Mouse (Mus musculus): ENCODE results near the gene Ubn1. TPM values are rescaled to one million over a fixed set of nuclear protein-coding genes. Genes with fewer than 3 reads are reported as not detected.

The Ubn1 gene
- 10 to 100 TPM; 42.9 to 45.0 TPM for total RNA-seq (2021)

DNA sequence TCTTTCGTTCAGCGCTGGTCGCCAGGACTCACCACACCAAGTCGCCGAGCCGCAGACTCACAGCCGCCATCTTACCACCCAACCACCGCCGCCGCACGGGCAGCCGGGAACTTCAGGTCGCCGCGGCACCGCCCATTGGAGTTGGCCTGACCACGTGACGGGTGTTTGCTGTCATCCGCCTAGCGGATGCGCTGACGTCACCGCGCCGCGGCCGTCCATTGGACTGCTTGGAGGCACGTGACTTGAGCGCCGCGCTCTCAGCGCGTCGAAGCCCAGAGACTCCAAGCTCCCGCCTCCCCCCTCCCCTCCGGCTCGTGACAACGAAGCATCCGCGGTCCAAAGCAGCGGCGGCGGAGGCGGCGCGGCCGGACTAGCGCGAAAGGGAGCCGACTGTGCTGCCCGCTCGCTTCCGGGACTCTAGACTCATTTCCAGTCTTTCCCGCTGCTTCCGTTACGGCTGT lies at the start of gene Ubn1, which contains the start of gene Glyr1:
TSS of gene Ubn1 (plus strand) at position 284 of the 461 bp plus-strand sequence.
TSS of gene Glyr1 (minus strand) at position 90 of the 461 bp plus-strand sequence.
- DNase-seq: peak; percentile 98 to 99

DNA sequence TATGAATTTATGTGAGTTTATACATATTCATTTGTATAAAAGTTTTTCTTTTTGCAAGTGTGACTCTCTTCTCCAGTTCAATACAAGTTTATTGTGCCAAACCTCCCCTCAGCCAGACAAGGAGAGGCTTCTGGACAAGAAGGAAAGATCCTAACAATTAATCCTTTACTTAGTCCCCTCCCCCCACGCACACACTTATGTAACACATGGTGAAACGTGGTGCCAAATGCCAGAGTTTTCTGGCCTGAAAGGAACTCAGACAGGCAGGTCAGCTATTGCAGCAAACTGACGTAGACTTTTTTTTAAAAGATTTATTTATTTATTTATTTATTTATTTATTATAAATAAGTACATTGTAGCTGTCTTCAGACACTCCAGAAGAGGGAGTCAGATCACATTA lies 49.2 kb upstream of the Ubn1 start:
- DNase-seq: no peak

DNA sequence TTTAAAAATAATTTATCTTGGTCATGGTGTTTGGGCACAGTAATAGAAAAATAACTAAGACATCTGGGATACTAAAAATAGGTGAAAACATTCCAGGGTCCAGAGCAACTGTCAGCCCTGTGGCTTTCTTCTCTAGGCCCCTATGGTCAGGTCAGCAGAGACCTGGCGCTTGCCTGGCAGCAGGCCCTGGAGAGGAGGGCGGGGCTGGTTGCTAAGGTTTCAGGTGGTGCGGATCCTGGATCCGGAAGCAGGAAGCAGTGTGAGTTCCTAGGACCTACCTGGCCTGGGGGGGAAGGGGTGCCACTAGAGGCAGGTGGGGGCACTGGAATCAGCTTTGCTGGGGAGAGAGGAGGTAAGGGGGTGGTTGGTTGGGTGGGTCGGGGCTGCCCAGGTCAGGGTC lies 42.8 kb upstream of the Ubn1 start, which contains the start of gene Smim22:
TSS of gene Smim22 (plus strand) at position 222 of the 400 bp plus-strand sequence.
- no peak for DNase-seq

DNA sequence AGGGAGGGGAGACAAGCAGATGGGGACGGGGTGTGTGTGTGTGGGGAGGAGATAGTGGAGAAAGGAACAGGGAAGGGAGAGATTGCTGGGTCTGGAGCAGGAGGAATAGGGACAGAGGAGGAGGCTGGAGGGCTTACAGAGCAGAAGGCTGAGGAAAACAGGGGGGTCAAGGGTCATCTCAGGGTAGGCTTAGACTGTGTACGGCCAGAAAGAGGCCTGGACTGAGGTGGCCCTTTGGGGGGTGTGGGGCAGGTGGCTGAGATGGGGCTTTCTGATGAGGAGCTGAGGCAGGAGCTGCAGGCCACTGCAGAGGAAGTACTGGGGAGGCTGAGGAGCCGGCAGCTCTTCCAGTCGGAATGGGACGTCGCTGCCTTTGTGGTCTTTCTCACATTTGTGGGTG lies 42.4 kb upstream of the Ubn1 start:
- no peak for DNase-seq

DNA sequence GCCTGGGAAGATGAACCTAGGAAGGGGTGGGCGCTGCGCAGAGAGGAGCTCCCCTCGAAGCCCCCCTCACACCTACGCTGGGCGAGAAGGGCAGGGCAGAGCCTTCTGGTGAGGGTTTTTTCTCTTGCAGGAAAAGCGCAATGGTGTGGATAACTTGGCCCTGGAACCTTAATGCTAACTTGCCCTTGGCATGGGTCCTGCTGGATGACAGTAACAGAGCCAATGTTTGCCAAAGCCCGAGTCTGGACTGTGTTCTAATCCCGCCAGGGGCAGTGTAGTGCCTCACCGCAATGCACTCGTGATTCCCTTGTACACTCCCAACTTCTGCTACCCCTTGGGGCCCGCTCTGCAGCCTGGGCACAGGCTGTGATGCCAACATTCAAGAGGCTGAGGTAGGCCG lies 41.8 kb upstream of the Ubn1 start:
- no peak for DNase-seq

DNA sequence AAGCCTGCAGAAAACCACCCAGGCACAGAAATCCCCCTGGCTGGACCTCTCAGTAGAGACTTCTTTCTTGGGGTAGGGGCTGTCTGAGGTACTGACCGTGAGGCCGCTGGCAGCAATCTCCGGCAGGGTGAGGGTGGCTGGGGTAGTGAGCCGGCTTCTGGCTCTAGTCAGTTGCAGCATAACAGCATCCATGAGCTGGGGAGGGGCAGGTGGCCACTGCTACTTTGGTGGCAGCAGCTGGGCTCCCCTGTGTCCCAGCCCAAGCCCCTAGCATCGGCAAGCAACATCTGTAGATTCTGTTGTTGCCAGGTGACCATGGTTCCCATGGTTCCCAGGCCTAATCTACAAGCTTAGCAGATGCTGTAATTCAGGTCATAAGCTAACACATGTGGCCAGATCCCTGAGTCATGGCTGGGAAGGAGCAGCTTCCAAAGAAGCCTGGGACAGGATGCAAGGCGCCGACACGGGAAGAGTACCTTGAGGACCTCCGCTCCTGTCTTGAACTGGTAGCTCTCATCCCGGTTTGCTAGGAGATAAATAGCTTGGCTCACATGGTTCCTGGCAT lies 39.4 kb upstream of the Ubn1 start:
- DNase-seq: no peak

DNA sequence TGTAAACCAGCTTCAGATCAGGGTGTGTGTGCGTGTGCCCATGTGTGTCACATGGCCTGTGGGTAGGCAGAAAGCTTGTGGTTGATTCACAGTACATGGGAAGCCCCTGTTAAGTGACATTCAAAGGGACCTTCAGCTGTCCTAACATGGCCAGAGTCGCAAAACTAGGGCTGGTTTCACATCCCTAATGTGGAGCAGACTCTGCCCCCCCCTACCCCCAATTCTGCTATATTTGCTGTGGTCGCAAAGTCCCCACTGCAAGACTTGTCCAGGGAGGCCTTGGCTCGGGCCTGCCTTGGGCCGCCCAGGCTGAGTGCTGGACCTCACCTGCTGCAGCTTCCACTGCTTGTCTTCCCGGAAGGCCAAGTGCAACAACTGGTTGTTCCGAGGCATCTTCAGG lies 38.6 kb upstream of the Ubn1 start:
- DNase-seq: no peak

DNA sequence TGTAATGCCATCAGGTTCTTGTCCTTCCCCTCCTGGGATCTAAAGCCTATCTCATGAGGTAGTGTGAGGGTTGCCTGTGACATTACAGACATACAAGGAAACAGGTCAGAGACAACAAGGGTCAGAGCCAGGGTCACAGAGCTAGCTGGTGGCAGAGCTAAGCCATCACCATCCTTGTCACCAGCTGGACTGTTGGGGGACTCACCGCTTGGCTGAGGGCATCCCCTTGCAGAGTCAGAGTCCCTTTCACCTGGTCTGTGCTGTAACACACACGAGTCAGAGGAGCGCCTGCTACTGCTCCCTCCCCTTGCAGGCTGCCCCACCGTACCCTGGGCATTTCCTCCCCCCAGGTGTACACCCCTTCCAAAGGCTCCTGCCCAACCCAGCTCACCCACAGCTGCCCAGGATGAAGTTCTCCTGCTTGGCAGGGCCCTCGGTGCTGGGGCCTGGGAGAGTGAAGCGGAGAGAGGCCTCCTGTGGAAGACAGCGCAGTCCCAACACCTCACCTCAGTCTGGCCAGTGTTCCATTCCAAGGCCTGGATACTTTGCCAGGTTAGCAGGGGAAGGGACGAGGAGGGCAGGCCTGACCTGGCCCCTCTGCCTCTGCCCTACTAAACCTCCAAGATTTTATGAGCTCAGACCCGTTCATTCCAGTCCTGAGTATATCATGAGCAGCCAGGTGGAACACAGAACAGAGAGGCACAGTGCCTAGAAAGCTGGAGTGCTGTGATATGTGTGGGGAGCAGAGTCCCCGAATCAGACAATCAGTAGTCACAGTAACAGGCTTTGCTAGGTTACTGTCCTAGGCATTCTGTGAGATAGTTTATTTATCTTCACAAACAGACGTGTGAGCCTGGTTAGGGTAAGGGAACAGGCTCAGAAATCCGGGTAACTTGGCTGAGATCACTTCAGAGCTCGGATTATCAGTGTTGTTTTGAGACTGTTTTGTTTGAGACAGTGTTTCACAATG lies 37.5 kb upstream of the Ubn1 start:
- DNase-seq: no peak

DNA sequence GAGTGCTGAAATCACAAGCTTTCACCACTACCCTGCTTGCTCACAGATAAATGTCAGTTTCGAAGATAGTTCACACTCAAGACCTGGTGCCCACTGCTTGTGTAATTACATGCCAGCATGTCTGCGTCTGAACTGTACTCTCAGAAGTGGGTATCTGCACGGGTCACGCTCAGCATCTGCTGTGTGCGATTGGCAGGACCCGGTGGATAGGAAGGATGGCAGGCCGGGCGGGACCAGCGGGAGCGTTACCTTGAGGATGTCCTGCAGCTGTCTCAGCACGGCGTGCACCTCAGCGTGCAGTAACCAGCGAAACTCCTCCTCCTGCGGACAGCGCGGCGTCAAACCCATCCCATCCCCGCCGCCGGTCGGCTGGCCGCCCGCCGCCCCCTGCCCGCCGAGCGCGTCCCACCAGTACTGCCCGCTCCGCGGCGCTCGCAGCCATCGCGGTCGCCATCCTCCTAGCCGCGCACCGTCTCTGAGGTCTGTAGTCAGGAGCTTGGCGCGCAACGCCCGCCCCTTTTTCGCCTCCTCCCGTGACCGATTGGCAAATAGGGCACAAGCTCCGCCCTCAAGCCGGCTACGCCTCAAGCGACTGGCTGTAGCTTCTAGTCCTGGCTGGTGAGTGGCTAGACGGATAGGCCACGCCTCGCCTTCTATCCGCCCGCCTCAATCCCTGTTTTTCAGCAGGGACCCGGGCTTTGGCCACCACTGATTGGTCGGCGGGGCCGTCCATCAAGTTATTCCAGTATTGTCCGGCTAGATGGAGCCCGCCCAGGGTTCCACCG lies 36.6 kb upstream of the Ubn1 start, which contains the start of gene Rogdi:
TSS of gene Rogdi (minus strand) at position 500 of the 785 bp plus-strand sequence.
- DNase-seq: peak; percentile 98

DNA sequence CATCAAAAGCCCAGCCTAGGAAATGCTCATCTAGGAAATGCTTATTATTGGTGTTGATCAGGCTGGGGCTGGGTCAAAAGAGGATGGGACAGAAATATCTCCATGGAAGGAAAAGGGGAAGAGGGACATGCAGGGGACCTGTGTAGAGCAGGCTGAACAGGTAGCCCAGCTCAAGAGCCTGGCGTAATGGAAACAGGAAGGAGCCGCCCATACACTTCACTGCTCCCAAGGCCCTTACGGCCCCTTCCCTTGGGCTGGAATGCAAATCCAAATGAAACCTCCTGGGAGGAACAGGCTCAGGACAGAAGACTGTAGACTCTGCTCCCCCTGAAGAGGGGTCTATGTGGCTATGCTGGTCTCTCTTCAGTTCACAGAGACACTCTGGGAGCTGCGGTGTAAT lies 35.3 kb upstream of the Ubn1 start:
- DNase-seq: no peak

DNA sequence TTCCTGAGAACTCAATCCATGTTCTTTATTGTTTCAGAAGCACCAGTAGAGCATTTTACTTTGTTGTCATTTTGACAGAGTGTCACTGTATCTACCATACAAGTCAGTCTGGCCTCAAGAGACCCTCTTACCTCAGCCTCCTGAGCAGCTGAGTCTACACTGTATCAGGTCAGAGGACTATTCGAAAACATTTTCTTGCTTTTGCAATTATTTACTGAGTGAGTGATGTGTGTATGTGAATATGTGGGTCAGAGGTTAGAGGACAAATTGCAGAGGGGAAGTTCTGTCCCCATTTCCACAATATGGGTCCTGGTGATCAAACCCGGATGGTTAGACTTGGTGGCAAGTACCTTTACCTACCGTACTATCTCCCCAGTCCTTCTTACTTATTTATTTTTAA lies 25.8 kb upstream of the Ubn1 start:
- DNase-seq: no peak

DNA sequence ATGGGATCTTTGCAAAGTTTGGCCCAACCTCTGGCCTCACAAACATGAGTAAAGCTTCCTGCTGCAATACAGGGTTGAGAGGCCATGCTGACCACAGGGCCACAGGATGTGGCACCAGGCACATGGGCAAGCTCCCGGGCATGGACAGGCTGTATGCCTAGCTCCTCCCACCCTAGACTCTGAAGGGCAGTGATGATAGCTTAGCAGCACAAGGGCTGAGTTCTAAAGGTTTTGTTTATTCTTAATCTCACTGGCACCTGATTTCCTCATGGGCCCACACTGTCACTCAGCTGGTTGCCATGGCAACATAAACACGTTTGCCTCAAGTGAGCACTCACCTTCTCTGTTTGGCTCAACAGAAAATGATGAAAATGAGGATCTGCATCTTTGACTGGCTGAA lies 20.0 kb upstream of the Ubn1 start:
- no peak for DNase-seq

DNA sequence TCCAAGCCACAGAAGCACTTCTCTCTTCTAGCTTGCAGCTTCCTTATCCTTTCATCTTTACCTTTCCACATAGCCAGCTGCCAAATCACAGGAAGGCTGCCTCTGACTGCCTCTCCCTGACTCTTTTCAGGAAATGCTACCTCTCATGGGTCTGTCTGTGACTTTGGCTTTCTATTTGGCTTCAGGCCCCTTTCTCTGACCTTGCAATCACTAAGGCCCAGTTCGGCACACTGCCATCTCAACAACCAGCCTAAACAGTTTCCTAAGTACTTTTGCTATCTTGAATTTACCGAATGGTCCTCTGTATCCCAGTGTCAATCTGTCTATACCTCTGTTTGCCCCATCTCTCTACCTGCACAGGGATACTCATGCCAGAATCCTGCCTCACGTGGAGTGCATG lies 14.3 kb upstream of the Ubn1 start:
- no peak for DNase-seq

DNA sequence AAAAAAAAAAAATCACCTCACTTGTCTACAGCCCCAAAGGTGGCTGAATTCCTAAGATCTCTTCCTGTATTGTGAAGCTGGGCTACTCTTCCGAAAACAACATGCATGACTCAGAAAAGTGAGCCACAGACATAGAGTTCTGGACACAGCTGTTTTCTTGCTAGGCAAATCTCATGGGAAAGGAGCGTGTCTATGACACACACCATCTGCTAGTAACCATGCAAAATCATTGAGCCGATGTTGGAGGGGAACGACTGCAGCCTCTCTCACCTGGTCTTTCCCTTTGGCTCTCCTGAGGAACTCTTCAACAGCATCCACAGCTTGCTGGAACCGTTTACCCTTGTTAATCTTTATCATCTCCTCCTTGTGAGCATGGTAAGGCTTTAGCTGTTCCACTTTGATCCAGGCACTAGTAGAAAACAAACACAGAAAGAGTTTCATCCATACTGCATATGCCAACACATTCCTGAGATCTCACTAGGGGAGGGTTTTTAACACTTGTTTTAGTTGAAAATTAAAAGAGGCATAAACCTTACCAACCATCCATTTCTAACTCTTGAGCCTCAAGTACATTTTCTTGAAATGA lies 13.1 kb upstream of the Ubn1 start:
- DNase-seq: no peak

DNA sequence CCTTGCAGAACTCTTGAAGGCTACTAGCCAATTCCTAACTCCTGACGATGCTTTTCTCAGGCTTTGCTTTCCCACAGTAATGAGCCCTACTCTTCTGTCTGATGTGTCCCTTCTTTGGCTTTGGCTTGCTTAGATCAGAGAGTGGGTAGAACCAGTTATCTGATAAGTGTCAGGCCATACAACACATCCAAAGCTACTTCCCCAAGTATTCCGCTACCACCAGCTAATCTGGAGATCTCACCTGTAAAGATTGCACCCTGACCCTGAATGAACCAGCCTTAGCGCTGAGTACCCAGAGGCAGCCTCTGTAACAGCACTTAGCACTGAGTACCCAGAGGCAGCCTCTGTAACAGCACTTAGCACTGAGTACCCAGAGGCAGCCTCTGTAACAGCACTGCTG lies 4.5 kb upstream of the Ubn1 start:
- no peak for DNase-seq

DNA sequence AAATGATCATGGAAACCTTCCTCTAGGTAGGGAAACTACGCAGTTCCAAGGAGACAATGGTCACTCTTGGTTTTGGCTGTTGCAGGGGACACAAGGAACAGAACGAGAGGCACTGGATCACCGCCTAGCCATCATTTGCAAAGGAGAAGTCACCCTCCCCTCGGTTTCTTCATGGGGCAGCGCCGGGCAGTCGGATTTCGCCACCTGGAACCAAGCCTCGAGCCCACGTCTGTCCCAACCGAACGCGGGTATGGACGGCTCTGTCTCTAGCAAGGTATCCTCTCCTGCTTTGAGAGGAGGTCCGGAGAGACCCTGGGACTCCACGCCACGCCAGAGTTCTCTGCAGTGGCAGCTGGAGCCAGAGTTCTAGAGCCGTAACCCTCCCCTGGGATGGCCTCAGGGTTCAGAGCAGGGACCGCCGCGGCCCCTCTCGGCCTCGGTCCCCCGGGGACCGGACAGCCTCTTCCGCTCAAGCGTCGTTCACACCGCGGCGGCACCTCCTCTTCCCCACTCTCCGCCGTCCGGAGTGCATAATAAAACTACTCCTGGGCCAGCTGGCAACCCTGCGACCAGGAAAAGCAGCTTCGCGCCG lies 579 bp upstream of the Ubn1 start:
- DNase-seq: no peak

DNA sequence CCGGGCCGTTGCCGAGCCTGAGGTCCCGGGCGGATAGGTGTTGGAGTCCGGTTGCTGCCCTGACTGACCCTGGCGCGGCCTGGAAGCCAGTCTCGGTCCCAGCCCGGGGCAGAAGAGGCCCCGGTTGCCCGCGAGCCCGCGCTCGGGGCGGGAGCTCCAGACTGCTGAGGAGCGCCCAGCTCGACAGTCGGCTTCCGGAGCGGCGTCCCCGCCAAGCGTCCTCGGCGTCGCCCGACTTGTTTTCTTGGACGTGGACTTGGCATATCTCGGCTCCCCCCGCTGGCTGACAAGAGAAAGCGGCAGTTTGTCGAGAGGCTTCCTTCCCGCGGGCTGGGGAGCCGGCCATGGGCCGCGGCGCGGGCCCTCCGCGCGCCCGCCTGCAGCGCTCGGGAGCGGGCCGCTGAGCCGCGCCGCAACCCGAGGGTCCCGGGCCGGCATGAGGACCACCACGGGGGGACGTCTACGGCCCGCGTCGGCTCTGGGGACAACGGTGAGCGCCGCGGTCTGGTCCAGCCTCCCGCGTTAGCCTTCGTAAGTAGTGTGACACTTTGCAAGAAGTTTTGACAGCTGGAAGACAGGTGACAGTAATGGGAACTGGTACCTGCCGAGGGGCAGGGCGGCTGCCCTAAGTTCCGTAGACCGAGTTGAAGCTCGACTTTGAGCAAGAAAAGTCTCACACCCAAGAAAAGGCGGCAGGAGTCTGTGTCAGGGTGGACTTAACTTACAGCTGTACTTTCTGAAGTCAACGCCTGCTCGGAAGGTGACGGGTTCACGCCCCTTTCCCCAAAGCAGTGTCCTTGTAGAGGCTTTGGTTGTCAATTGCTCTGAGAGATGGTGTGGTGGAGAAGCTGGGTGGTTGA lies 624 bp downstream of the Ubn1 start:
- DNase-seq: peak; percentile 69 to 72

DNA sequence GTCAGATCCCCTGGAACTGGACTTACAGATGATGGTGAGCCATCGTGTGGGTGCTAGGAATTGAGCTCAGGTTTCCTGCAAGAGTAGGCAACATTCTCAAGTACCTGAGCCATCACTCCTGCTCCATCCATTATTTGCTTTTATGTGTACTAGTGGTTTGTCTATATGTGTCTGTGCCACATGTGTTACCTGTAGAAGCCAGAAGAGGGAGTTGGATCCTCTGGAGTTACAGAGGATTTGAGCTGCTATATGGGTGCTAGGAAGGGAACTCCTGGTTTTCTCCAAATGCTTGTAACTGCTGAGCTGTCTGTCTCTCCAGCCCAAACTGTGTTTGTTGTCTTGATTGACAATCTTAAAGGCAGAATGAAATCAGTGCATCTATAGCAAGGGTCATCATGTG lies 8.3 kb downstream of the Ubn1 start:
- DNase-seq: no peak

DNA sequence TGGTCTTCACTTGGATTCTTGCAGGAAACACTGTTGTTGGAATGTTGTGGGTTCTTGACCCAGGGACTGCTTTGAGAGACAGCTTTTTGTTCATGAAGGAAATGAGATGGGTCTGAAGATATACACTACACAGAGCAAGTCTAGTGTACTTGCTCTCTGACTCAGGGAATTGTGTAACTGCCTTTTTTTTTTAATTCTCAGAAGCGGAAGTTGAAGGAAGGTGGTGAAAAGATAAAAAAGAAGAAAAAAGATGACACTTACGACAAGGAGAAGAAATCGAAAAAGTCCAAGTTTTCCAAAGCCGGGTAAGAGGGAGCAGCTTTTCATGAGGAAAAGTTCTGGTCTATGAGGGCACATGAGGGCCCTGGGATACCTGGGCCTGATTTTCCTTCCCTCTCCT lies 13.6 kb downstream of the Ubn1 start:
- no peak for DNase-seq

DNA sequence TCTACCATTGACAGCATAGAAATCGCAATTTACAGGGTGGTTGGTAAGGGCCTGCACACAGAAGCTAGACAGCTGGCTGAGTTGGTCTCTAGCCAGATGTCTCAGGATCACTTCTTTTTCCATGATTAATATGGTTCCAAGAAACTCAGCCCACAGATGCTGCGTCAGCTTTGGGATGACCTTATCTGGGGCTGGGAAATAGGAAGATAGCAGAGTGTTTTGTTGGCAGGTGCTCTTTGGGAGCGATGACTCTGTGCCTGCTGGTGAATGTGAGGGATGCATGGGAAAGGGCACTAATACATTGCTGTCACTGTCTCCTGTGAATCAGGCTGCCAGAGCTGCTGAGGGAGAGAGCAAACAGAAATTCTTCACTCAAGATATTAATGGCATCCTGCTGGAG lies 20.5 kb downstream of the Ubn1 start:
- peak; percentile 43 to 57 for DNase-seq

DNA sequence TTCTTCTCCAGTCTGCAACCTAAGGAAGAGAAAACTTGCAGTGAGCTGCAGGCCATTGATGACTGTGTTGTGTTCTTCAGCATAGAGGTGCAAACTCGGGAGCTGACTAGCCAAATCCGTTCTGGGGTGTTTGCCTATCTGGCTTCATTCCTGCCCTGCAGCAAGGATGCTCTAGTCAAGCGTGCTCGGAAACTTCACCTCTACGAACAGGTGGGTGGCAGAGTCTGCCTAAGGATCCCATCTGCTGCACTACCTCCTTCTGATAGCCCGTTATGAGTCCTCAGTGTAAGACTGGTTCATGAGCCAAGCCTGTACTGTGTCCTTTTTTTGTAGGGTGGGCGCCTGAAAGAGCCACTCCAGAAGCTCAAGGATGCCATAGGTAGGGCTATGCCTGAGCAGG lies 22.1 kb downstream of the Ubn1 start:
- DNase-seq: no peak
